Mouse (Mus musculus): ENCODE measurements around the gene Ifna2. TPM values are rescaled to one million over a fixed set of nuclear protein-coding genes. Genes with fewer than 3 reads are reported as not detected.
A peak's percentile ranks its signal among the peaks of the same experiment; 100 is the strongest.

Ifna2 gene
- polyA plus RNA-seq, 1 experiment from 2014 or later, result not detected

DNA sequence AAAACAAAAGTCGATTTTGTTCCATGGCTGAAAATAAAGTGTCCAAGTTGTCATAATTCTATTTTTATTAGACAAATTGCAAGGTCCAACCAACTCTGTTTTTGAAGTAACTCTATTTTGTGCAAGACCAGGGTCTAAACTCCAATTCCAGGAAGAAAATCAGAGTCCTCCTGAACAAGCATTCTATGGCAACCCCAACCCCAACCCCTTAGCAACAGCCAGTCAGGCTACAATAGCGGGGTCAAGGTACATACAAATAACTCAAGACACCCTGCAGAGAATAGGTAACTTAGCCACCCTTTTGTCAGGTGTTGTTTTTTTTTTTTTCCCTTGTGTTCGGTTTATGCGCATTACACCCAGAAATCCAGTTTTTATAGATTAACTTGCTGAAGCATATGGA lies 14.0 kb upstream of the Ifna2 start:
- H3K27me3 ChIP-seq (replicated peaks), result no peaks in the 10 kb centered on the region
- H3K4me3 ChIP-seq (replicated peaks), result no peak overlapping the region
- WGBS, result 72% methylated on average over 4 of the region's 4 CpGs
- H3K36me3 ChIP-seq, result no peaks in the 10 kb centered on the region
- H3K9me3 ChIP-seq, result no peaks in the 10 kb centered on the region
- no peak overlapping the region for H3K27ac ChIP-seq
- H3K4me2 ChIP-seq (replicated peaks), result no peak overlapping the region
- H3K4me1 ChIP-seq (replicated peaks), result no peaks in the 10 kb centered on the region
- peak; percentile 56; the same call in 1 of the 2 replicates for ATAC-seq
- no peak overlapping the region for H3K9ac ChIP-seq

DNA sequence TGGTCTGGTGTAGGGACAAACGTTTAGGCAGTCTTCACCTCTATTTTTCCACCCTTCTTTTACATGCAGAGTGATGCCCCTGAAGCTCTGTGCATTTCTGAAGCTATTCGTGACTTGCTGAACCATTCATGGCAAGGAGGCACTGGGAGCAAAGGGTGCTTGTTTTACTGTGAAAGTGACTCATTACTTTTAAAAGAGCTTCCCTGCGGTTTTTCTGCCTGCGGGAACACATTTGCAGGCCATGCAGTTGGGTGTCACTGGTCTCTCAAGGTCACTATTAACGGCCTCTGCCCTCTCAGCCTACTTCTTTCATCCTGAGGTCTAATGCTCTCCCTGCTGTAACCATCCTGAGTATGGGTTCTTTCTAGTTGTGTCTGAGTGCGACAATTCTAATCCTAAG lies 13.4 kb upstream of the Ifna2 start:
- Histone ChIP-seq H3K4me3 (replicated peaks) (no peak overlapping the region), H3K4me1 (replicated peaks) (no peaks in the 10 kb centered on the region), H3K4me2 (replicated peaks) (no peak overlapping the region), H3K9ac (no peak overlapping the region), H3K27ac (no peak overlapping the region), H3K9me3 (no peaks in the 10 kb centered on the region), H3K36me3 (no peaks in the 10 kb centered on the region), H3K27me3 (replicated peaks) (no peaks in the 10 kb centered on the region)
- no peak for ATAC-seq
- WGBS, result 55% methylated on average over 6 of the region's 6 CpGs

DNA sequence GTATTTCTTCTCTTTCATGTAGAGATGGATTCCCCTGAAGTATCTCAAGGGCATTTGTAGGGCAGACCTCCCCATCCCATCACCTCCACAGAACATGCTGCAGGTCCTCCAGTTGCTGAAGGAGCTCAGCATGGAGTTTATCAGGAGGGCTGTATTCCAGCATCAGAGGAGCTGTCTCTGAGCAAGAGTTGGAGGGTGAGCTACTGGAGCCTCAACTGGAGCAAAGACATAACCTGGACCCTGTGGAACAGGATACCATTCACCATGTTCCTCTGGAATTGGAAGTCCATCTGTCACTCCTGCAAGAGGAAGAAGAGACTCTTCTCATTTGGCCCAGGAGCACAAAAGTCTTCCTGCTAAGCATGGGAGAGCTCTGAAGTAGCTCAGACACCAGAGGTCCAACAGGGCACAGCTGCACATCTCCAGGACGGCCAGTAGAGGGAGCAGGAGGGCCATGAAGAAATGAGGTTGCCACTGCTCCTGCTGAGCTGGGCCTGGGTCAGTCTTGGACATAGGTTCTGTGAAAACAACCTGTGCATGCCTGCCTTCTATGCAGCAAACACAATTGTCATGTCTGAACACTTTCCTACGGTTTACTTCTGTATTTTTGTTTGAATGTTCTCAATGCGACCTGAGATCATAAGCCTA lies 12.6 kb upstream of the Ifna2 start:
- no peaks in the 10 kb centered on the region for H3K36me3 ChIP-seq
- no peaks in the 10 kb centered on the region for H3K27me3 ChIP-seq (replicated peaks)
- ATAC-seq, result peak; percentile 94
- H3K4me3 ChIP-seq (replicated peaks), result no peak overlapping the region
- no peak overlapping the region for H3K9ac ChIP-seq
- no peak overlapping the region for H3K27ac ChIP-seq
- no peak overlapping the region for H3K4me2 ChIP-seq (replicated peaks)
- 19% methylated on average over 3 of the region's 3 CpGs for WGBS
- H3K9me3 ChIP-seq, result no peaks in the 10 kb centered on the region
- H3K4me1 ChIP-seq (replicated peaks), result no peaks in the 10 kb centered on the region

DNA sequence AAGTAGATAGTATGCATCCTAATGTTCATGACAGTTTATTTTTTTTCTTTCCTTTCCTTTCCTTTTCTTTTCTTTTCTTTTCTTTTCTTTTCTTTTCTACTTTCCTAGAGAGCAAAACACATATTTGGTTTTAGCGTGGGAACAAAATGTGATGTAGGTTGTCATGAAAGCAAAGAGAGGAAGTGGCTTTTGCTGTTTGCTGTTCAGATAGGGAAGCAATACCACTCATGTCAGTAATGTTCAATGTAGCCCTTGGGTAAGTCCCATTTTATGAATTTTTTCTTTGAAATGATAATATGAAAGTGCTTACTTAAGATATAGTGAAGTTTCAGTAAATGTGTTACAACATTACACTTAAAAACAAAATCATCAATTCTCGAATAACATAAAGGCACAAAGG lies 9.7 kb upstream of the Ifna2 start:
- no peak overlapping the region for H3K4me2 ChIP-seq (replicated peaks)
- 79% methylated on average over 2 of the region's 2 CpGs for WGBS
- H3K27me3 ChIP-seq (replicated peaks), result no peaks in the 10 kb centered on the region
- no peaks in the 10 kb centered on the region for H3K9me3 ChIP-seq
- H3K9ac ChIP-seq, result no peak overlapping the region
- no peaks in the 10 kb centered on the region for H3K36me3 ChIP-seq
- no peaks in the 10 kb centered on the region for H3K4me1 ChIP-seq (replicated peaks)
- no peak overlapping the region for H3K4me3 ChIP-seq (replicated peaks)
- ATAC-seq, result no peak
- H3K27ac ChIP-seq, result no peak overlapping the region

DNA sequence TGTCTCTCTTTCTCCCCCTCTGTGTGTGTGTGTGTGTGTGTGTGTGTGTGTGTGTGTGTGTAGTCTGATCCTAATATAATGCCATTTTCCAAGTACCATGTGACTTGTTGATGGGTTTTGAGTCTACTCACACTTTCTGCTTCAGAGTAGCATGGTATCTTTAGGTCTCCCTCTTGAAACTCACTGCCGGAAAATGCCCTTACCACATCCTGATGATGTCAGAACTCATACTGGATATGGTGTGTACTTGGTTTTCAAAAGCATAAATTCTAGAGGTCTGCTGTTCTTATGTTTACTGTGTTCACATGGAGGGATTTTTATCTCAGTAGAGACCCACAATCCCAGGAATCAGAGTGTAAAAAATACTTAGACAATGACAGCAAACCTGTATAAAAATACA lies 8.8 kb upstream of the Ifna2 start:
- no peaks in the 10 kb centered on the region for H3K9me3 ChIP-seq
- 85% methylated on average over 1 of the region's 1 CpGs for WGBS
- no peak for ATAC-seq

DNA sequence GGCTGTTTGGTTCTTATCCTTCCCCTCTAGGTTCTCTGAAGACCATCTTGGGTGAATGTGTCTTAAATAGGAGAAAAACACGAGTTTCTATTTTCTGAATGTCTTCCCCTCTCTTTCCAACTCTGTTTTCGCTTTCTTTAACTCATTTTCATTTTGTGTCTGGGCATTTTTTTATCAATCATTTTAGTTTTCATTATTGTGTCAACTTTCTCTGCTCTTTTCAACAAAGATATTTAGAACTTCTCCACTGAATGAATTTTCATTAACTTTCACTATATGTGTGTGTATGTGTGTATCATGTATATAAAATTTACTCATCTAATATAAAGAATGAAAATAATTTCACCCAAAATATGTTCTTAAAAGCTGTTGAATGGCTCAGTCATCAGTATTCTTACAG lies 7.5 kb upstream of the Ifna2 start, which contains the start of gene Ifnab:
Gene Ifnab (minus strand): TSS at position 101 of the 400 bp plus-strand sequence.
- no peaks in the 10 kb centered on the region for H3K27me3 ChIP-seq (replicated peaks)
- no peaks in the 10 kb centered on the region for H3K4me1 ChIP-seq (replicated peaks)
- H3K27ac ChIP-seq, result no peak within 1 kb of the TSS
- no peaks in the 10 kb centered on the region for H3K36me3 ChIP-seq
- 64% methylated on average over 2 of the region's 2 CpGs for WGBS
- H3K4me3 ChIP-seq (replicated peaks), result no peak within 1 kb of the TSS
- ATAC-seq, result no peak
- no peaks in the 10 kb centered on the region for H3K9me3 ChIP-seq
- H3K4me2 ChIP-seq (replicated peaks), result no peak within 1 kb of the TSS
- H3K9ac ChIP-seq, result no peak within 1 kb of the TSS

More for the DNA sequence above, 8.8 kb upstream of the Ifna2 start:
- Histone ChIP-seq H3K27me3 (replicated peaks) (no peaks in the 10 kb centered on the region), H3K27ac (no peak overlapping the region), H3K4me2 (replicated peaks) (no peak overlapping the region), H3K4me1 (replicated peaks) (no peaks in the 10 kb centered on the region), H3K9ac (no peak overlapping the region), H3K4me3 (replicated peaks) (no peak overlapping the region), H3K36me3 (no peaks in the 10 kb centered on the region)

DNA sequence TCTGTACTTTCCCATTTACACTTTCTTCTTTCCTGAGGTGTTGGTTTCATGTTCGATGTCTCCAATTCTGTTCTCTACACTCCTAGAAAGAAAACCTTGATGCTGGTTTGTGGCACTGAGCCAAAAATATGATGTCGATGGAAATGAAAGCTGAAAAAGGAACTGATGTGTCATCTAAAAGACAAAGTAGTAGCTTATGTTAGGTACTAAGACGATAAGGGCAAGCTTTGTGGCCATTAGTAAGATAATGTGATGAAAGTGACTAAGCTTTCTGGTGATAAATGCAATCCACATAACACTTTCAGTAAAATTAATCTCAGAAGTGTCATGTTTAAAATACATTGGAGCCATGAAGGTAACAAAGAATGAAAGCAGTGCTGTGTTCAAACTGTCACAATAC lies 2.4 kb downstream of the Ifna2 start:
- no peak overlapping the region for H3K9ac ChIP-seq
- no peak overlapping the region for H3K4me2 ChIP-seq (replicated peaks)
- no peaks in the 10 kb centered on the region for H3K27me3 ChIP-seq (replicated peaks)
- no peak for ATAC-seq
- no peak overlapping the region for H3K4me3 ChIP-seq (replicated peaks)
- no peaks in the 10 kb centered on the region for H3K36me3 ChIP-seq
- WGBS, result 61% methylated on average over 3 of the region's 3 CpGs
- no peaks in the 10 kb centered on the region for H3K4me1 ChIP-seq (replicated peaks)
- no peaks in the 10 kb centered on the region for H3K9me3 ChIP-seq
- H3K27ac ChIP-seq, result no peak overlapping the region

DNA sequence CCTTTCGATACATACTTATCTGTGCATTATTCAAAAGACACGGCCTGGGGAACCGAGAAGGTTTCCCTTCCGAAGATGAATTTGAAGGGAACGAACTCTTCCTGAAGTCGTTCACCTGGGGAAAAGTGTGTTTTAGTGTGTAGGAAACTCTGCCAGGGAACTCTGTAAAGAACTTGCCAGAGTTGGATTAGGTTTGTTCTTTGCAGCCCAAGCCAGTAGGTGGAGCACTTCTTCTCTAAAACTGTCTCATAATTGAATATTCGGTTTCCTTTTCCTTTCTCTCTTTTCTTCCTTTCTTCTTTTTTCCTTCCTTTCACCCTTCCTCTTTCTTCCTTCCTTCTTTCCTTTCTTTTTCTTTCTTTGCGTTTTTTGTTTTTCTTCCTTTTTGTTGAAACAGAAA lies 3.4 kb downstream of the Ifna2 start:
- no peak overlapping the region for H3K9ac ChIP-seq
- no peak for ATAC-seq
- H3K27me3 ChIP-seq (replicated peaks), result no peaks in the 10 kb centered on the region
- H3K4me2 ChIP-seq (replicated peaks), result no peak overlapping the region
- H3K4me3 ChIP-seq (replicated peaks), result no peak overlapping the region
- H3K4me1 ChIP-seq (replicated peaks), result no peaks in the 10 kb centered on the region
- WGBS, result 40% methylated on average over 8 of the region's 8 CpGs
- H3K27ac ChIP-seq, result no peak overlapping the region
- no peaks in the 10 kb centered on the region for H3K36me3 ChIP-seq
- H3K9me3 ChIP-seq, result no peaks in the 10 kb centered on the region

DNA sequence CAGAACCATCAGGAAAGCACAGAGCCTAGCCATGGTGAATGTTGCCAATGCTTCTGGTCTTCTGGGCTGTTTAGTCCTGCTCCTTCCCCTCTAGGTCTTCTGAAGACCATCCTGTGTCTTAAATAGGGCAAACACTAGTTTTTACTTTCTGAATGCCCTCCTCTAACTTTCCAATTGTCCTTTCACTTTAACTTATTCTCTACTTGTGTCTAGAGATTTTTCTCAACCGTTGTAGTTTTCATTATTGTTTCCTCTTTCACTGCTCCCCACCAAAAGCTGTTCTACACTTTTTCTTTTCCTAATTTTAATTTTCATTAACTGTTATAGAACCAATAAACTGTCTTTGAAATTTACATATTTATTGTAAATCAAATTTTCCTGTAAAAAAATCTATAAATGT lies 6.9 kb downstream of the Ifna2 start, which contains the start of gene Ifna16:
Gene Ifna16 (minus strand): TSS at position 101 of the 400 bp plus-strand sequence.
- Histone ChIP-seq H3K4me3 (replicated peaks) (no peak within 1 kb of the TSS), H3K9me3 (no peaks in the 10 kb centered on the region), H3K36me3 (no peaks in the 10 kb centered on the region), H3K27ac (no peak within 1 kb of the TSS), H3K4me1 (replicated peaks) (no peaks in the 10 kb centered on the region), H3K4me2 (replicated peaks) (no peak within 1 kb of the TSS), H3K27me3 (replicated peaks) (no peaks in the 10 kb centered on the region), H3K9ac (no peak within 1 kb of the TSS)
- ATAC-seq, result no peak
- 81% methylated on average over 1 of the region's 1 CpGs for WGBS

DNA sequence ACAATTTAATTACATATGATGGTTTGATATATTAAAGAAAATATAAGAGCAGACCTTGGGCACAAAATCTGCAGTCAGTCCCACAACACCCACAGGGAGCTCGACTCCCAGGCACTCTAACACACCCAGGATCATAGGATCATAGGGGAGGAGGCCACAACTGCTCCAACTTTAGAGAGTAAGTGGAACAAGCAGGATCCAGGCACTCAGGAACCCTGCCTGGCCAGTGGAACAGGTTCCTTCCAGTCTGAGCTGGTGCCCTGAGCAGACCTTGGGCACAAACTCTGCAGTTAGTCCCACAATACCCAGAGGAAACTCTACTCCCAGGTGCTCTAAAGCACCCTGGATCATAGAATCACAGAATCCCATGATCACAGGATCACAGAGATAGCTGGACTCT lies 28.3 kb downstream of the Ifna2 start:
- Histone ChIP-seq H3K4me2 (replicated peaks) (no peak overlapping the region), H3K36me3 (no peaks in the 10 kb centered on the region), H3K9me3 (no peaks in the 10 kb centered on the region), H3K9ac (no peak overlapping the region), H3K27ac (no peak overlapping the region), H3K4me3 (replicated peaks) (no peak overlapping the region), H3K27me3 (replicated peaks) (no peaks in the 10 kb centered on the region), H3K4me1 (replicated peaks) (no peaks in the 10 kb centered on the region)
- 45% methylated on average over 1 of the region's 1 CpGs for whole genome bisulfite sequencing
- no peak for ATAC-seq

DNA sequence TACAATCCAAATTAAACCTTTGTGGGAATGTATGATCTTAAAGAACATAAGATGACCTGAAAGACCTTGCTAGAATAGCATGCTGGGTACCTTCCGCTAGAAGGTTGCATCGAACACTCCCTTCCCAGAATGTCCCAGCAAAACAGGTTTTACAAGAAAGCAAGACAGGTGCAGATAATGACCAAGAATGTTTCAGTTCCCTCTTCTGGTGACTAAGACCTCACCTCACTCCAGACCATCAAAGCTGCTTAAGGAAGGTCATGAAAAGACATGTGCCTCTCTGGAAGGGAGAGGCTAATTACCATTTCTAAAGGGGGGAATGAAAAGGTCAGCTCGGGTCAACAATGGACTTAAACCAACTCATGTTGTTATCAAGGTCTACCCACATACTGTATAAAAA lies 30.1 kb downstream of the Ifna2 start:
- no peak overlapping the region for H3K9ac ChIP-seq

DNA sequence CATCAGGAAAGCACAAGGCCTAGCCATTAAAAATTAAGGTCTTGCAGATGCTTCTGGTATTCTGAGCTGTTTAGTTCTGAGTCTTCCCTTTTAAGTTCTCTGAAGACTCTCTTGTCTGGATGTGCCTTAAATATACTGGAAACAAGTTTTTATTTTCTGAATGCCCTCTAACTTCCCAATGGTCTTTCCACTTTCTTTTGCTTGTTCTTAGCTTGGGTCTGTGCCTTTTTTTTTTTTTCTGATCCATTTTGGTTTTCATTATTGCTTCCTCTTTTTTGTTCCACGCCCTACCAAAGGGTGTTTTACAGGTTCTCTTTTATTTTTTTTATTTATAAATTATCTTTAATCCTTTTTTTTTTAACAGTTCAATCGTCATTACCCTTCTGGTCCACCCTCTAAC lies 39.4 kb downstream of the Ifna2 start, which contains the start of gene Ifna13:
Gene Ifna13 (minus strand): TSS at position 101 of the 400 bp plus-strand sequence.
- Histone ChIP-seq H3K4me1 (replicated peaks) (no peaks in the 10 kb centered on the region), H3K9ac (no peak within 1 kb of the TSS), H3K27me3 (replicated peaks) (no peaks in the 10 kb centered on the region), H3K9me3 (no peaks in the 10 kb centered on the region), H3K4me2 (replicated peaks) (no peak within 1 kb of the TSS), H3K27ac (no peak within 1 kb of the TSS), H3K36me3 (no peaks in the 10 kb centered on the region), H3K4me3 (replicated peaks) (no peak within 1 kb of the TSS)
- WGBS, result 59% methylated on average over 2 of the region's 2 CpGs
- no peak for ATAC-seq

More for the DNA sequence above, 30.1 kb downstream of the Ifna2 start:
- Histone ChIP-seq H3K4me2 (replicated peaks) (no peak overlapping the region), H3K27me3 (replicated peaks) (no peaks in the 10 kb centered on the region), H3K4me3 (replicated peaks) (no peak overlapping the region), H3K36me3 (no peaks in the 10 kb centered on the region), H3K9me3 (no peaks in the 10 kb centered on the region), H3K4me1 (replicated peaks) (no peaks in the 10 kb centered on the region), H3K27ac (no peak overlapping the region)
- ATAC-seq, result no peak
- 72% methylated on average over 3 of the region's 3 CpGs for WGBS

DNA sequence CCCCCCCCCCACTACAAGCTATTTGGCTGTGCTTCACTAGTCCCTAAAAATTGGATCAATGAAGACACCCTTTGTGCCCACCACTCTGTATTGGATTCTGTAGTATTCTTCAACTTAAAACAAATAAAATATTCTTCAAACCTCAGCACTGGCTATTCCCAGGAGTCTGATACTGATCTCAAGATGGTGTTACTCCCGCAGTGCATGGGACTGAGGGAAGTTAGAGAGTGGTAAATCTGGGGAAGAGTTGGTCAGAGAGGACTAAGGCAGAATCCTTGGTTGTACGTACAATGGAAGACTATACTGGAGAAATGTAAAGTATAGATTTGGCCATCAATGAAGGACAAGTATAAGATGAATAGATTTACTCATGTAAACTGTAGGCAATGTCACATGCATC lies 41.2 kb downstream of the Ifna2 start:
- 28% methylated on average over 2 of the region's 2 CpGs for WGBS
- ATAC-seq, result no peak
- H3K27me3 ChIP-seq (replicated peaks), result no peaks in the 10 kb centered on the region

More for the DNA sequence above, 41.2 kb downstream of the Ifna2 start:
- Histone ChIP-seq H3K4me3 (replicated peaks) (no peak overlapping the region), H3K9ac (no peak overlapping the region), H3K9me3 (no peaks in the 10 kb centered on the region), H3K4me1 (replicated peaks) (no peaks in the 10 kb centered on the region), H3K36me3 (no peaks in the 10 kb centered on the region), H3K4me2 (replicated peaks) (no peak overlapping the region), H3K27ac (no peak overlapping the region)
